Mouse (Mus musculus) ES-E14 (cell line): ENCODE results near the gene Olfr183.

ENCODE experiments used
- HCFC1 ChIP-seq: IDR thresholded peaks from 2 replicates; pipeline ENCODE4 v1.6.1; 2012; ENCODE audit warnings: low read length, inconsistent platforms, borderline replicate concordance; ENCODE audit not compliant: insufficient read depth
- ZNF384 ChIP-seq: IDR thresholded peaks from 2 replicates; pipeline ENCODE4 v1.6.1; 2012; ENCODE audit warnings: low read depth, low read length, inconsistent platforms

GRCm38 (mm10) chr16:59039710-59040109, 44.6 kb downstream of the Olfr183 start, which contains the start of gene Olfr187:
- TF ChIP-seq ZNF384 (no peak), HCFC1 (no peak)
